Mouse (Mus musculus): ENCODE results near the gene R3hdm4.

R3hdm4 gene

GRCm38 (mm10) chr10:79866601-79867000 lies 54.4 kb downstream of the R3hdm4 start:
- DNase-seq (ENCODE audit: low read depth, low spot score), result no peak

- DNase-seq (ENCODE audit: low read depth, low spot score), result no peak
Measured at GRCm38 (mm10) chr10:79865801-79866295, 55.2 kb downstream of the R3hdm4 start.

GRCm38 (mm10) chr10:79865189-79865601 lies 55.8 kb downstream of the R3hdm4 start:
- no peak for DNase-seq (ENCODE audit: low read depth, low spot score)

GRCm38 (mm10) chr10:79864351-79865188 lies 56.4 kb downstream of the R3hdm4 start:
- no peak for DNase-seq (ENCODE audit: low read depth, low spot score)

GRCm38 (mm10) chr10:79862925-79863324 lies 58.1 kb downstream of the R3hdm4 start:
- DNase-seq (ENCODE audit: low read depth, low spot score), result no peak

- DNase-seq (ENCODE audit: low read depth, low spot score), result no peak
Measured at GRCm38 (mm10) chr10:79862049-79862788, 58.8 kb downstream of the R3hdm4 start.

- no peak for DNase-seq (ENCODE audit: low read depth, low spot score)
Measured at GRCm38 (mm10) chr10:79861230-79862048, 59.6 kb downstream of the R3hdm4 start.

- no peak for DNase-seq (ENCODE audit: low read depth, low spot score)
Measured at GRCm38 (mm10) chr10:79860079-79860911, 60.7 kb downstream of the R3hdm4 start.

All from retina, adult 2 months (tissue).